Mouse (Mus musculus) brain, embryonic 14.5 days (tissue): ENCODE measurements around the gene Sept9.

Experiments used
- CTCF ChIP-seq: fragments of 200-500 bp; IDR thresholded peaks from 2 replicates; pipeline ENCODE4 v1.5.1; 2012; ENCODE audit warnings: inconsistent platforms, mild to moderate bottlenecking, moderate library complexity, borderline replicate concordance; ENCODE audit not compliant: insufficient read depth, insufficient read length; ENCODE audit errors: extremely low read depth
- POLR2A ChIP-seq: fragments of 200-500 bp; IDR thresholded peaks from 2 replicates; pipeline ENCODE4 v1.6.1; 2012; ENCODE audit warnings: mild to moderate bottlenecking, inconsistent platforms, borderline replicate concordance; ENCODE audit not compliant: poor library complexity, insufficient read depth, insufficient read length, severe bottlenecking; ENCODE audit errors: extremely low read depth

GRCm38 (mm10) chr11:117320482-117320881 lies 121.0 kb downstream of the Sept9 start:
- TF ChIP-seq POLR2A (no peak), CTCF (no peak)
